Mouse (Mus musculus): ENCODE data around the gene Met.

- TF ChIP-seq CTCF (IDR thresholded peaks at IDR 0.05; ENCODE audit: control insufficient read depth, insufficient read depth, insufficient read length) = no peak
- no peak for TF ChIP-seq USF1 (IDR thresholded peaks at IDR 0.05; ENCODE audit: low read depth)
- TF ChIP-seq CEBPB (IDR thresholded peaks at IDR 0.05; ENCODE audit: low read depth) = no peak
- TF ChIP-seq MAX (IDR thresholded peaks at IDR 0.05) = no peak
- no peak for TF ChIP-seq MYOD1 (IDR thresholded peaks at IDR 0.05; ENCODE audit: control insufficient read depth, insufficient read length, low read depth)
Measured at GRCm38 (mm10) chr6:17612652-17613051, 149.1 kb downstream of the Met start.
